ENCODE assay signal across 10 mouse cellular contexts in genomic region chr2:32153791-32154119, GRCm38 (mm10). TPM values are rescaled to one million over a fixed set of nuclear protein-coding genes. Genes with fewer than 3 reads are reported as not detected.
DNase-seq lines count a peak whose midpoint lies in the region; ATAC-seq lines count a peak whose summit lies in the region.
"Had no signal": no experiment of that assay in that cellular context is flagged by ENCODE, and none has a peak within 500 bp of the region (broad histone marks: within the 10 kb centered on the region; RNA-seq: fewer than 3 reads in every experiment).

No protein-coding gene starts in this region.

- 28% methylated on average over 4 of the region's 4 CpGs for WGBS in heart, embryonic 16.5 days
- WGBS in embryonic facial prominence, embryonic 10.5 days: 33% methylated on average over 4 of the region's 4 CpGs
- WGBS in hindbrain, embryonic 15.5 days: 14% methylated on average over 4 of the region's 4 CpGs
- 12% methylated on average over 4 of the region's 4 CpGs for WGBS in midbrain, embryonic 13.5 days

- H3K36me3 ChIP-seq in heart, embryonic 16.5 days (ENCODE audit: control insufficient read depth, insufficient read depth): no peaks in the 10 kb centered on the region
- H3K36me3 ChIP-seq in embryonic facial prominence, embryonic 10.5 days (replicated peaks): peaks cover 4% of the 10 kb centered on the region
- H3K36me3 ChIP-seq in hindbrain, embryonic 15.5 days: no peaks in the 10 kb centered on the region
- H3K36me3 ChIP-seq in midbrain, embryonic 13.5 days: no peaks in the 10 kb centered on the region

- ATAC-seq in heart, embryonic 16.5 days (replicated peaks; ENCODE audit: extremely low read depth, insufficient read depth, low FRiP score): no peak
- ATAC-seq in hindbrain, embryonic 15.5 days (ENCODE audit: low FRiP score, low read depth): no peak
- ATAC-seq in midbrain, embryonic 13.5 days: no peak

- no peak for DNase-seq in heart, adult 9 months (ENCODE audit: low spot score in 2 of 2)
- peak; percentile 15 for DNase-seq in embryonic facial prominence, embryonic 10.5 days (ENCODE audit: low spot score)
- no peak for DNase-seq in adrenal gland, postnatal 4 days (ENCODE audit: low spot score in 2 of 2)
- no peak for DNase-seq in urinary bladder, postnatal 10 days (ENCODE audit: low spot score)
- DNase-seq in layer of hippocampus, adult 11-12 months (ENCODE audit: low spot score): no peak
- DNase-seq: cerebellum, adult 11 months had no signal

- peak overlapping the region; percentile 98 for H3K27ac ChIP-seq in heart, embryonic 16.5 days (ENCODE audit: low read length)
- H3K27ac ChIP-seq in embryonic facial prominence, embryonic 10.5 days (replicated peaks): peak overlapping the region; percentile 100
- H3K27ac ChIP-seq in hindbrain, embryonic 15.5 days (replicated peaks): peak overlapping the region; percentile 99
- H3K27ac ChIP-seq in midbrain, embryonic 13.5 days: peak overlapping the region; percentile 99; the same call in 1 of the 2 replicates

- H3K9me3 ChIP-seq in heart, embryonic 16.5 days (replicated peaks; ENCODE audit: control insufficient read depth, low read length): no peaks in the 10 kb centered on the region
- H3K9me3 ChIP-seq in embryonic facial prominence, embryonic 10.5 days: no peaks in the 10 kb centered on the region
- no peaks in the 10 kb centered on the region for H3K9me3 ChIP-seq in hindbrain, embryonic 15.5 days
- H3K9me3 ChIP-seq in midbrain, embryonic 13.5 days: no peaks in the 10 kb centered on the region
- H3K9me3 ChIP-seq: G1E had no signal

- H3K9ac ChIP-seq in heart, embryonic 16.5 days (ENCODE audit: low read length): peak overlapping the region; percentile 94
- H3K9ac ChIP-seq in hindbrain, embryonic 15.5 days: peak overlapping the region; percentile 95
- peak overlapping the region; percentile 99 for H3K9ac ChIP-seq in midbrain, embryonic 13.5 days (replicated peaks)

- H3K4me2 ChIP-seq in heart, embryonic 16.5 days (ENCODE audit: low read depth, low read length): peak overlapping the region; percentile 80
- peak overlapping the region; percentile 82 for H3K4me2 ChIP-seq in hindbrain, embryonic 15.5 days
- H3K4me2 ChIP-seq in midbrain, embryonic 13.5 days (replicated peaks): peak overlapping the region; percentile 100

- no peaks in the 10 kb centered on the region for H3K27me3 ChIP-seq in heart, embryonic 16.5 days (ENCODE audit: control insufficient read depth, insufficient read depth, low read length)
- no peaks in the 10 kb centered on the region for H3K27me3 ChIP-seq in embryonic facial prominence, embryonic 10.5 days (replicated peaks; ENCODE audit: low read depth, poor library complexity, severe bottlenecking)
- H3K27me3 ChIP-seq in hindbrain, embryonic 15.5 days: no peaks in the 10 kb centered on the region
- H3K27me3 ChIP-seq in midbrain, embryonic 13.5 days: no peaks in the 10 kb centered on the region

- H3K4me1 ChIP-seq in heart, embryonic 16.5 days (ENCODE audit: control insufficient read depth, insufficient read depth, low read length): peaks cover 70% of the 10 kb centered on the region
- H3K4me1 ChIP-seq in embryonic facial prominence, embryonic 10.5 days: peaks cover 79% of the 10 kb centered on the region
- H3K4me1 ChIP-seq in hindbrain, embryonic 15.5 days (replicated peaks): peaks cover 73% of the 10 kb centered on the region
- peaks cover 75% of the 10 kb centered on the region for H3K4me1 ChIP-seq in midbrain, embryonic 13.5 days (replicated peaks)

- H3K4me3 ChIP-seq in heart, embryonic 16.5 days (ENCODE audit: low read length): peak overlapping the region; percentile 80
- peak overlapping the region; percentile 96 for H3K4me3 ChIP-seq in embryonic facial prominence, embryonic 10.5 days
- peak overlapping the region; percentile 86 for H3K4me3 ChIP-seq in hindbrain, embryonic 15.5 days
- H3K4me3 ChIP-seq in midbrain, embryonic 13.5 days (replicated peaks): peak overlapping the region; percentile 92

RNA-seq across cellular contexts. Expression of gene Prrc2b, which starts 2.9 kb away (rescaled TPM):
- polyA plus RNA-seq in heart, embryonic 16.5 days (2015; fragmentation: Nextera tagmentation; extraction: Ambion mirVana): 19.3 and 30.1 TPM in 2 replicates
- 60.0 and 69.9 TPM in 2 replicates for polyA plus RNA-seq in embryonic facial prominence, embryonic 10.5 days (2016; fragmentation: Nextera tagmentation; extraction: Ambion mirVana)
- polyA plus RNA-seq in hindbrain, embryonic 15.5 days (2015; fragmentation: Nextera tagmentation; extraction: Ambion mirVana): 79.7 and 81.1 TPM in 2 replicates
- polyA plus RNA-seq in midbrain, embryonic 13.5 days (2015; fragmentation: Nextera tagmentation; extraction: Ambion mirVana): 68.4 and 77.5 TPM in 2 replicates
- 100 to 1,000 TPM; 148 to 158 TPM for total RNA-seq in adrenal gland, postnatal 4 days (2021)

RNA-seq across cellular contexts. Expression of gene Plpp7, which starts 58.4 kb away (rescaled TPM):
- 19.7 and 21.4 TPM in 2 replicates for polyA plus RNA-seq in heart, embryonic 16.5 days (2015; fragmentation: Nextera tagmentation; extraction: Ambion mirVana)
- polyA plus RNA-seq in embryonic facial prominence, embryonic 10.5 days (2016; fragmentation: Nextera tagmentation; extraction: Ambion mirVana): 4.7 and 5.7 TPM in 2 replicates
- 27.5 and 29.5 TPM in 2 replicates for polyA plus RNA-seq in hindbrain, embryonic 15.5 days (2015; fragmentation: Nextera tagmentation; extraction: Ambion mirVana)
- polyA plus RNA-seq in midbrain, embryonic 13.5 days (2015; fragmentation: Nextera tagmentation; extraction: Ambion mirVana): 16.6 and 19.1 TPM in 2 replicates
- total RNA-seq in adrenal gland, postnatal 4 days (2021): 1 to 10 TPM; 5.5 to 6.3 TPM
